Mouse (Mus musculus): ENCODE results near the gene Pink1. TPM values are rescaled to one million over a fixed set of nuclear protein-coding genes. Genes with fewer than 3 reads are reported as not detected.

The Pink1 gene
- polyA plus RNA-seq, 1 experiment from 2014 or later, result 94.0 TPM

DNA sequence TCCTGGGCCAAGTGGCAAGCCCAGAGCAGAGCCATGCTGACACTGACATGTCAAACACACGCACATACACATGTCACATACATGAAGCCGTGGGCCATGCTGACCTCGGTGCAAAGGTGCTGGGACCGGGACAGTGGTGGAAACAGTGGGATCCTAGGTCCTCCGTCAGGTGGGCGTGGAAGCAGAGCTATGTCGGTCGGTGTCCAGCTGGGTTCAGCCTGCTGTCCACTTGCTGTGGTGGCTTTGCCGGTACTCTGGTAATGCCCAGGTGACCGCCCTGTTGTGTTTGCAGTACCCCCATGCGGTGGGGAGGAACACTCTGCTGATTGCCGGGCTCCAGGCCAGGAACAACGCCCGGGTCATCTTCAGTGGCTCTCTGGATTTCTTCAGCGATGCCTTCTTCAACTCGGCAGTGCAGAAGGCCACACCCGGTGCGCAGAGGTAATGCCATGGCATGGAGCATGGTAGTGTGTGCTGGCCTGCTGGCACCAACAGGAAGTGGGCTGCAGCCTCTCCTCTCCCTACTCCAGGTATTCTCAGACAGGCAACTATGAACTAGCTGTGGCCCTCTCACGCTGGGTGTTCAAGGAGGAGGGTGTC is 15.7 kb downstream of the Pink1 start:
- Histone ChIP-seq H3K4me3 (no peak overlapping the region), H3K9me3 (no peaks in the 10 kb centered on the region), H3K27me3 (no peaks in the 10 kb centered on the region), H3K9ac (no peak overlapping the region), H3K4me1 (replicated peaks) (peaks cover 16% of the 10 kb centered on the region), H3K4me2 (no peak overlapping the region), H3K27ac (replicated peaks) (no peak overlapping the region), H3K36me3 (peaks cover 80% of the 10 kb centered on the region)
- no peak for ATAC-seq (ENCODE audit: low read depth)
- 93% methylated on average over 19 of the region's 19 CpGs for WGBS

GRCm38 (mm10) chr4:138307739-138308138 is 18.4 kb downstream of the Pink1 start:
- 91% methylated on average over 12 of the region's 12 CpGs for WGBS
- H3K27me3 ChIP-seq, result no peaks in the 10 kb centered on the region
- H3K9me3 ChIP-seq, result no peaks in the 10 kb centered on the region
- H3K36me3 ChIP-seq, result peaks cover 54% of the 10 kb centered on the region
- no peak overlapping the region for H3K27ac ChIP-seq (replicated peaks)
- peaks cover 32% of the 10 kb centered on the region for H3K4me1 ChIP-seq (replicated peaks)
- no peak for ATAC-seq (ENCODE audit: low read depth)
- H3K4me2 ChIP-seq, result no peak overlapping the region
- no peak overlapping the region for H3K9ac ChIP-seq
- H3K4me3 ChIP-seq, result no peak overlapping the region

DNA sequence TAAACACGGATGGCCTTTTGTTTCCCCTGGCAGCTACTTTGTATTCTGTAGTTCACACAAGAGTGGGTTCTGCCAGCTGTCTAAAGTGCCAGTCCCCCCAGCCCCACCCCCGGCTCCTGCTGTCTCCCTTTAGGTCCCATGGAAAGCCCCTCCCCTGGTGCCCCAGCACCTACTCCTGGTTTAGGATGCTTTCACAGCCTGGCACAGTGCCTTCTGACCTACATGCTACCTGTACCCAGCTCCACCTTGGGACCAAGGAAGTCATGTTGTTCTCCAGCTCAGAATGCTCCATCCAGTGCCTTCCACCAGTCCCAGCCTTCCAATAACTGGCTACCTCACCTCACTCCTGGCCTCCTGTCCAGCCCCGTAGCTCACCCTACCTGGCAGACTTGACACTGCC is 19.1 kb downstream of the Pink1 start:
- no peak overlapping the region for H3K27ac ChIP-seq (replicated peaks)
- no peaks in the 10 kb centered on the region for H3K27me3 ChIP-seq
- H3K4me2 ChIP-seq, result no peak overlapping the region
- peaks cover 47% of the 10 kb centered on the region for H3K36me3 ChIP-seq
- H3K4me1 ChIP-seq (replicated peaks), result peaks cover 32% of the 10 kb centered on the region
- H3K4me3 ChIP-seq, result no peak overlapping the region
- no peak overlapping the region for H3K9ac ChIP-seq
- ATAC-seq (ENCODE audit: low read depth), result no peak
- H3K9me3 ChIP-seq, result no peaks in the 10 kb centered on the region
- WGBS, result 81% methylated on average over 3 of the region's 3 CpGs

DNA sequence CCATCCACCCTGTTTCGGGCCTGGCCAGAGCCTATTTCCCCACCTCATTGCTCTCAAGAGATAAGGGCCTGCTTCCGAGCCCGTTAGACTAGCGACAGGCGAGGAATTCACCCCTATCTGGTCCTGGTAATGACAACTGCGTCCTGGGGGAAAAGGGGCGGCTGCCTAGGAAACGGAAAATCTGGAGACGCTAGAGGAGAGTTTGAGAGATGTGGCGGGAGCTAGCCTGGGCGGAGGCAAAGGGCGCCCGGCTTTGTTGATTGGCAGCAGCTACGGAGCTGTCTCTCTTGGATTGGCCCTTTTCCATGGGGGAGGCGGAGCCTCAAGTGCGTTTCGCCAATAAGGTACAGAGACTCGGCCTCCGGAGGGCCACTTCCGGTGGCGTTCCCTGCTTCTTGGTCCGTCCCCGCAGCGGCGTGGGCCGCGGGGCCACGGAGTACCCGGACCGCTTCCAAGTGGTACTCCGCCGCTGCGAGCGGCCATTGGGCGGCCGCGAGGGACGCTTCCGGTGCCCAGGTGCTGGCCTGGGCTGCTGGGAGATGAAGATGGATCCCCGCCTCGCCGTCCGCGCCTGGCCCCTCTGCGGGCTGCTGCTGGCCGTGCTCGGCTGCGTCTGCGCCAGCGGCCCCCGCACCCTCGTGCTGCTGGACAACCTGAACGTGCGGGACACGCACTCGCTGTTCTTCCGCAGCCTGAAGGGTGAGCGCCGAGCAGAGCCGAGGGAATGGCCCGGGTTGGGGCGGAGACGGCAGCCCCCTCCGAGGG is 21.6 kb downstream of the Pink1 start, which contains the start of gene Ddost:
Gene Ddost, plus strand, starts transcription at position 391 of the 765 bp plus-strand sequence.
- under 1% methylated on average over 64 of the region's 64 CpGs for WGBS
- H3K4me1 ChIP-seq (replicated peaks), result peaks cover 32% of the 10 kb centered on the region
- H3K36me3 ChIP-seq, result peaks cover 23% of the 10 kb centered on the region
- no peaks in the 10 kb centered on the region for H3K9me3 ChIP-seq
- peak within 1 kb of the TSS; percentile 86 for H3K4me2 ChIP-seq
- H3K27ac ChIP-seq (replicated peaks), result peak within 1 kb of the TSS; percentile 87
- peak within 1 kb of the TSS; percentile 95 for H3K9ac ChIP-seq
- H3K27me3 ChIP-seq, result no peaks in the 10 kb centered on the region
- peak within 1 kb of the TSS; percentile 97 for H3K4me3 ChIP-seq
- peak; percentile 98 for ATAC-seq (ENCODE audit: low read depth)

DNA sequence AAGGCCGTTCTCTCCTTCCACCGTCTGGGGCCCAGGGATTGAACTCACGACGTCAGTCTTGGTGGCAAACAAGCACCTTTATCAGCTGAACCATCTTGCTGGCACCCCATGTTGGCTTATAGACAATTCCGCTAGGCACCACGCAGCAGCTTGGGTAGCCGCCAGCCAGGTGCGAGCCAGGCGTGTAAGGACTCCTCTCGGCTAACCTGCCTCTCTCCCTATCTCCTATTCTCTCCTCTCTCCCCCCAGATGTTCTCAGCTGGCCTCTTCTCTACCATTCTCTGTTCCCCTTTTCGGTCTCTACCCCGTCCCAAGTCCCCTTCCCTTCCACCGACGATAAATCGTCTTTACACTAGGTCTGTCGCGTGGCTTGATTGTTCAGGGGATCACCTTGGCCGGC is 22.4 kb downstream of the Pink1 start:
- H3K9me3 ChIP-seq, result no peaks in the 10 kb centered on the region
- H3K4me3 ChIP-seq, result peak overlapping the region; percentile 97
- peak overlapping the region; percentile 82 for H3K4me2 ChIP-seq
- 20% methylated on average over 18 of the region's 18 CpGs for WGBS
- H3K4me1 ChIP-seq (replicated peaks), result peaks cover 32% of the 10 kb centered on the region
- peak overlapping the region; percentile 87 for H3K27ac ChIP-seq (replicated peaks)
- no peak for ATAC-seq (ENCODE audit: low read depth)
- peaks cover 15% of the 10 kb centered on the region for H3K36me3 ChIP-seq
- peak overlapping the region; percentile 70 for H3K9ac ChIP-seq
- H3K27me3 ChIP-seq, result no peaks in the 10 kb centered on the region

DNA sequence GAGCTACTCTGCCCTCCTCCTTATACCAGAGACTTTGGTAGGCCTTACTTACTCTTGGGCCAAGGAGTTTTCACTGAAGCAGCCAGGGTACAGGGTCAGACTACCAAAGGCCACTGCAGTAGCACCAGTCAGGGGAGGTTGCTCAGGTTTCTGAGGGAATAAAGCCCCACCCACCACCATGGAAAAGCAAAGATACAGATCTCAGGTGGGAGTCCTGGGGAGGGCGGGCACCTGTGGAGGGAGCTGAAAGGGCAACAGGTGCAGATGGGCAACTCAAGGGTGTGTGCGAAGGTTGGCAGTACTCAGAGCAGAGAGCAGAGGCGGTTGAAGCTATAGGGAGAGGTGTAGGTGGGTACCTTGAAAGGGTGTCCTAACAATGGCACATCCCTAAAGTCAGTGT is 23.1 kb downstream of the Pink1 start:
- no peaks in the 10 kb centered on the region for H3K9me3 ChIP-seq
- no peak overlapping the region for H3K27ac ChIP-seq (replicated peaks)
- H3K4me1 ChIP-seq (replicated peaks), result peaks cover 32% of the 10 kb centered on the region
- H3K4me3 ChIP-seq, result no peak overlapping the region
- H3K4me2 ChIP-seq, result no peak overlapping the region; the same call in 1 of the 2 replicates
- H3K36me3 ChIP-seq, result peaks cover 8% of the 10 kb centered on the region; the same call in 1 of the 2 replicates
- whole genome bisulfite sequencing, result 89% methylated on average over 3 of the region's 3 CpGs
- no peaks in the 10 kb centered on the region for H3K27me3 ChIP-seq
- no peak overlapping the region for H3K9ac ChIP-seq
- ATAC-seq (ENCODE audit: low read depth), result no peak

DNA sequence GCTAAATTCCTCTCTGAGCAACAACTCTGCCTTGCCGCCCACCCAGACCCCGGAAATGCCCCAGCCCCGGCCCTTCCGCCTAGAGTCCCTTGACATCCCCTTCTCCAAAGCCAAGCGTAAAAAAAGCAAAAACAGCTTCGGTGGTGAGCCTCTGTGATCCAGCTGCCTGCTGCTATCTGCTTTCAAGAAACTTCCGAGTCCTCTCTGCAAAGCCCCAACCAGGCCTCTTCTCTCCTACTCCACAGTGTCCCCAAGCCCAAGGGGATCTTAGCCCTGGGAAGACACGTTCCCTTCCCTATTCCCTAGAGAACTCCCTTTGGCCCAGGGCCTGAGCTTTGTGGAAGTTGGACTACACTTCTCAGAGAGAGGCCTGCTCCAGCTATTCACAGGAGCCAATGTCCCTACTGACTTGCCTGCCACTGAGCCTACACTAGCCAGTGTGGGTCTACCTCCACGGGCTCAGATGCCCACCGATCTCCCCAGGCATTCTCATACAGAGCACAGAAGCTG is 24.8 kb downstream of the Pink1 start:
- no peak for ATAC-seq (ENCODE audit: low read depth)
- Histone ChIP-seq H3K9me3 (no peaks in the 10 kb centered on the region), H3K36me3 (no peaks in the 10 kb centered on the region), H3K9ac (no peak overlapping the region), H3K4me1 (replicated peaks) (peaks cover 25% of the 10 kb centered on the region), H3K27me3 (no peaks in the 10 kb centered on the region), H3K4me3 (no peak overlapping the region), H3K4me2 (no peak overlapping the region), H3K27ac (replicated peaks) (no peak overlapping the region)
- WGBS, result 88% methylated on average over 10 of the region's 10 CpGs

DNA sequence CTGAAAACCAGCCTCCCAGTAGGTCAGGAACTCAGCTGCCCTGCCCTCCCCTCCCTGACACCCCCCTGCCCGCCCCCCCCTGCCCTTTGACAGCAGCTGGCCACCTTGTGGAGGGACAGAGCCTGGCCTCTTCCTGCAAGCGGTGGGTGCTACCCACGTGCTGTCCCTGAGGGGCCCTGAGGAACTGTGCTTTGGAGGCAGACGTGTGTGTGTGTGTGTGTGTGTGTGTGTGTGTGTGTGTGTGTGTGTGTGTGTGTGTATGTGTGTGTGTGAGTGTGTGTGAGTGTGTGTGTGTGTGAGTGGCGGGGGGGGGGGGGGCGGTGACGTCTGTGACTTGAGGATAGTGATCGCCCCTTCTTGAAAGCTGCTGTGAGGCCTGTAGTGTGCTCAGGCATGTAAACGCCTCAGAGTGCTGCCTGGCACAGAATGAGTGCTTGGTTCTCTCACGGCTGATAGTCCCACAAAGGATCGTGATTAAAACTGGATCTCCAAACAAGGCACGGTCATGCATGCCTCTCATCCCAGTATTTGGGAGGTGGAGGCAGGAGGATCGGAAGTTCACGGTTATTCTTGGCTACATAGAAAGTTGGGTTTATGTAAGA is 32.1 kb downstream of the Pink1 start:
- H3K27ac ChIP-seq (replicated peaks), result peak overlapping the region; percentile 88
- H3K27me3 ChIP-seq, result no peaks in the 10 kb centered on the region
- H3K4me3 ChIP-seq, result no peak overlapping the region
- H3K9me3 ChIP-seq, result no peaks in the 10 kb centered on the region
- peaks cover 15% of the 10 kb centered on the region for H3K4me1 ChIP-seq (replicated peaks)
- no peak overlapping the region for H3K4me2 ChIP-seq
- H3K9ac ChIP-seq, result peak overlapping the region; percentile 43; the same call in 1 of the 2 replicates
- WGBS, result 62% methylated on average over 11 of the region's 14 CpGs
- no peaks in the 10 kb centered on the region for H3K36me3 ChIP-seq
- ATAC-seq (ENCODE audit: low read depth), result peak; percentile 71

GRCm38 (mm10) chr4:138293261-138293948 is 32.7 kb downstream of the Pink1 start:
- Histone ChIP-seq H3K9me3 (no peaks in the 10 kb centered on the region), H3K27me3 (no peaks in the 10 kb centered on the region), H3K36me3 (no peaks in the 10 kb centered on the region), H3K4me3 (no peak overlapping the region), H3K27ac (replicated peaks) (peak overlapping the region; percentile 88), H3K9ac (peak overlapping the region; percentile 43; the same call in 1 of the 2 replicates), H3K4me2 (0 out of 2 replicates have a peak overlapping the region, but pooled peaks have one; percentile 4), H3K4me1 (replicated peaks) (peaks cover 15% of the 10 kb centered on the region)
- ATAC-seq (ENCODE audit: low read depth), result peak; percentile 93
- 59% methylated on average over 16 of the region's 18 CpGs for WGBS

- H3K27me3 ChIP-seq, result no peaks in the 10 kb centered on the region
- no peak overlapping the region for H3K4me2 ChIP-seq
- no peaks in the 10 kb centered on the region for H3K9me3 ChIP-seq
- H3K27ac ChIP-seq (replicated peaks), result no peak overlapping the region
- no peak for ATAC-seq (ENCODE audit: low read depth)
- no peak overlapping the region for H3K4me3 ChIP-seq
- no peak overlapping the region for H3K9ac ChIP-seq
- no peaks in the 10 kb centered on the region for H3K36me3 ChIP-seq
- H3K4me1 ChIP-seq (replicated peaks), result peaks cover 15% of the 10 kb centered on the region
- 84% methylated on average over 13 of the region's 13 CpGs for WGBS
Observed at GRCm38 (mm10) chr4:138292028-138292427, 34.1 kb downstream of the Pink1 start.

DNA sequence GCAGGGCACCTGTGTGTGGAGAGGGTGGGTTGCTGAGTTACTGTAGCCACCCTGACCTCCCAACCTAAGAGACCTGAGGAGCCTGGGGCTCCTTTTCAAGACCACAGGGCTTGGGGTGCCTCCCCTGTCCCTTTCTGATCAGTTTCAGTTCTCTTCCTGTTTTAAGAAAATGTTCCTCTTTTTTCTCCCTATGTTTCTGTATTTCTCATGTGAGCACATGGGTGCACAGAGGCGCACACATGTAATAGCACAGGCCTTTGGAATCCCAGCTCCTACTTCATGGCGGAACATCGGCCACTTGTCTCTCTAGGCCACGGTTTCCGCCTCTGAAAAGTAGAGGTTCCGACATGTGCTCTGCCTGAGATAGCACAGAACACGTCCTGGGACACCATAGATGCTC is 37.4 kb downstream of the Pink1 start:
- Histone ChIP-seq H3K36me3 (no peaks in the 10 kb centered on the region), H3K4me1 (replicated peaks) (peaks cover 12% of the 10 kb centered on the region), H3K9ac (no peak overlapping the region), H3K27me3 (no peaks in the 10 kb centered on the region), H3K4me3 (no peak overlapping the region), H3K27ac (replicated peaks) (no peak overlapping the region), H3K9me3 (no peaks in the 10 kb centered on the region), H3K4me2 (no peak overlapping the region)
- no peak for ATAC-seq (ENCODE audit: low read depth)
- WGBS, result 84% methylated on average over 7 of the region's 7 CpGs

- H3K9ac ChIP-seq, result no peak overlapping the region
- no peaks in the 10 kb centered on the region for H3K9me3 ChIP-seq
- no peak overlapping the region for H3K4me2 ChIP-seq
- ATAC-seq (ENCODE audit: low read depth), result no peak
- no peaks in the 10 kb centered on the region for H3K36me3 ChIP-seq
- no peaks in the 10 kb centered on the region for H3K27me3 ChIP-seq
- no peak overlapping the region for H3K27ac ChIP-seq (replicated peaks)
- 88% methylated on average over 12 of the region's 12 CpGs for WGBS
- no peak overlapping the region for H3K4me3 ChIP-seq
- peaks cover 5% of the 10 kb centered on the region for H3K4me1 ChIP-seq (replicated peaks)
Observed at GRCm38 (mm10) chr4:138286411-138286810, 39.7 kb downstream of the Pink1 start.

All from neural tube, embryonic 13.5 days (tissue).